Mouse (Mus musculus): Measurements from ENCODE around the gene Ppan.

The Ppan gene

DNA sequence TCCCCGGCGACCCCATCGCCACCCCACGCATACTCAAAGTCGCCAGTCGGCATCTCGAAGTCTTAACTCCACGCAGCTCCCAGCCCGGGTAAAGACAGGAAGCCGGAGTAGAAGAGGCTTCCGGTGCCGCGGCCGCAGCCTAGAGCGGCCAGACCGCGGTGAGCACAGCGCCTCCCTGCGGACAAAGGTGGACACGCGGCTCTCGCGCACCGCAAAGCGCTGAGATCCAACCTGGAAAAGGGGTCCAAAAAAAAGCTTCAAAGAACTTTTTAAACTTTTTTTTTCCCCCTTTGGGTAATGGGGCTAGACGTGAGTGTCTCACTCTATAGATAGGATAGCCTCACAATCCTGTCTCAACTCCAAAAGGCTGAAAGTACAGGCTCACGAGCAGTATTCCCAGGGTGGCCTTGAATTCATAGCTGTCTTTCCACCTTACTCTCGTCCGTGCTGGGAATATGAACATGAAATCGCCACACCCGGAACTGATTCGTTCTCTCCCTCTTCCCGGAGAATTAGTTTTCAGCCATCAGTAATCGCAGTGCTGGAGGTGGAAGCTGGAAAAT, 10.6 kb downstream of the Ppan start, which contains the start of gene Eif3g:
Gene Eif3g (minus strand): TSS at position 113 of the 563 bp plus-strand sequence.
- in situ Hi-C loops (cut with MboI; ENCODE audit: low pct_unique_long_range_greater_than_20kb in 1 of 2, low sequenced_read_pairs in 2 of 2, unreplicated experiment in 1 of 2) = no loop called here

GRCm38 (mm10) chr9:20901466-20902173, 13.6 kb downstream of the Ppan start:
- in situ Hi-C loops (cut with MboI; ENCODE audit: low pct_unique_long_range_greater_than_20kb in 1 of 2, low sequenced_read_pairs in 2 of 2, unreplicated experiment in 1 of 2) = loop anchor here (5.0 kb wide), 2 partner anchors 96 to 101 kb away; partner anchors contain the start of gene Mrpl4 (in 1 of the 2)

DNA sequence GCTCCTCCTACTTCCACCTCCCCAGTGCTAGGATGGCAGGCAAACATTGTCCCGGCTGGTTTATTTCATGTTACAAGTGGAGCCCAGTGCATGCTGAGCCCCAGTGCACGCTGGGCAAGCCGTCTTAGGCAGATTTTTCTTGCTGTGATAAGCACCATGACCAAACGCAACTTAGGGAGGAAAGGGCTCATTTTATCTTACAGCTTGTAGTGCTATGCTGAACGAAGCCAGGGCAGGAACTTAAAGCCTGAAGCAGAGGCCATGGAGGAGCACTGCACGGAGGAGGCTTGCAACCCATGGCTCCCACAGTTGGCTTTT, 14.2 kb downstream of the Ppan start:
- in situ Hi-C loops (cut with MboI; ENCODE audit: low pct_unique_long_range_greater_than_20kb in 1 of 2, low sequenced_read_pairs in 2 of 2, unreplicated experiment in 1 of 2) = loop anchor here (5.0 kb wide), 2 partner anchors 95 to 100 kb away; partner anchors contain the start of gene Mrpl4 (in 1 of the 2)

DNA sequence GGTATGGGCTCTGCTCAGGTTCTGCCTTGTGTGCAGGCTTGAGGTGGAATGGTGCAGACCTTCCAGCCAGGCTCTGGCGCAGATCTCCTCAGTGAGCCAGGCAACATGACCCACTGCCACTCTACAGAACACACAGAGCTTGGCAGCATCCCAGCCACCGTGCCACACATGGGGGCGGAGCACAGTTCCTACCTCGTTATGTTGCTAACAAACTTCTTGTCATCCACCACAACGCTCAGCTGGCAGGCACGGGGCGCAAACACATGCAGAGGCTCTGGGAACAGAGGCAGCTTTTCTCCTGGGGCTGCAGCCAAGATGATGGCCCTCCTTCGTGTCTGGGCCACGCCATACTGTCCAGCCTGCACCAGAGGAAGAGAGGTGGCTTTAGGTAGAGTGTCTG, 22.0 kb downstream of the Ppan start:
- in situ Hi-C loops (cut with MboI; ENCODE audit: low pct_unique_long_range_greater_than_20kb in 1 of 2, low sequenced_read_pairs in 2 of 2, unreplicated experiment in 1 of 2) = no loop called here

- in situ Hi-C loops (cut with MboI; ENCODE audit: low pct_unique_long_range_greater_than_20kb in 1 of 2, low sequenced_read_pairs in 2 of 2, unreplicated experiment in 1 of 2) = no loop called here
Measured at GRCm38 (mm10) chr9:20916160-20916559, 28.2 kb downstream of the Ppan start.

DNA sequence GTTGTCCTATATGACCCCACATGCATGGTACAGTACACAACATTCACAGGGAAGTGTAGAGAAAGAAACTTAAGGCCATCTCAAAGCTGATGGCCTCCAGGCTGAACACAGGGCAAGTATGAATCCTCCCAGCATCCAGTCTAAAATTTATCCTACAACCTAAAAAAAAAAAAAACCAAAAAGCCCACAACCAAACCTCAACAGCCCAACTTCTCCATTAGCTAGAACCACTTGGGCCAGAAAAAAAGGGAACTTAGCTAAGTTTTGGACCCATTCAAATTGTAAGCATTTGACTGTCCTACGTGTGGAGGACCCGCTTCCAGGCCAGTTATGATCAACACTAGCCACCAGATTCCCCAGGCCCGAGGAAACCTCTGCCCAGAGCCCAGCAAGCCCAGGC, 35.3 kb downstream of the Ppan start:
- in situ Hi-C loops (cut with MboI; ENCODE audit: low pct_unique_long_range_greater_than_20kb in 1 of 2, low sequenced_read_pairs in 2 of 2, unreplicated experiment in 1 of 2) = no loop called here
